Mouse (Mus musculus) olfactory bulb, adult 2 months (tissue): ENCODE measurements at regions not wholly inside any gene's neighbourhood (a gene's known extent, or its start where the extent isn't known, plus 50 kb on each side); places are given as distances from the start of the nearest gene placed in this dataset.

Experiments
- CTCF ChIP-seq: fragments of 200-500 bp; IDR thresholded peaks from 2 replicates; pipeline ENCODE4 v1.5.1; 2012; ENCODE audit warnings: low read depth, mild to moderate bottlenecking, low read length, moderate library complexity; ENCODE audit not compliant: insufficient read depth
- POLR2A ChIP-seq: fragments of 200-500 bp; IDR thresholded peaks from 2 replicates; pipeline ENCODE4 v1.6.1; 2012; ENCODE audit warnings: mild to moderate bottlenecking, low read depth, low read length, moderate library complexity; ENCODE audit not compliant: insufficient read depth

DNA sequence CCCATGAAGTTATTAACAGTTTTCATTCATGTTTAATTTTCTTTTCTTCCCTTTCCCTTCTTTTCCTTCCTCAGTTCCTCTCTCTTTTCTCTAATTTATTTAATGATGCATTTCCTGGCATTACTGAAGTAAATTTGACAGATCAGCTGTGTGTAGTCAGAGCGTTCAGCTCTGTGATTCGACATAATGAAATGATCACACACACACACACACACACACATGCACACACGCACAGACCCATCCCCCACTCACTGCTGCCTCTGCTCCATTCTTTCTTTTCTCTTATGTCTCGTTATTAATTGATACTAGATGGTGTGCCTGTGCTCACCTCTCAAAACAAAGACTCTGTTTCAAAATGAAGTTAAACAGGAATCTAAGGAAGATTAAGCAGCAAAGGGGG lies 96.9 kb downstream of the Abhd5 start:
- no peak for TF ChIP-seq POLR2A
- TF ChIP-seq CTCF = no peak
